Mouse (Mus musculus) testis, adult 2 months (tissue): ENCODE data around the gene Sgpp2. TPM values are rescaled to one million over a fixed set of nuclear protein-coding genes. Genes with fewer than 3 reads are reported as not detected.

Experiments
- H3K27ac ChIP-seq: fragments of 200-500 bp; 2 replicates; pipeline ENCODE4 v1.5.1; 2012; ENCODE audit warnings: low read depth, low read length; ENCODE audit not compliant: control insufficient read depth, insufficient read depth
- H3K27me3 ChIP-seq: fragments of 200-500 bp; 2 replicates; pipeline ENCODE4 v1.6.1; 2012; ENCODE audit warnings: mild to moderate bottlenecking, low read length, moderate library complexity; ENCODE audit not compliant: control insufficient read depth, insufficient read depth
- H3K36me3 ChIP-seq: fragments of 200-500 bp; 2 replicates; pipeline ENCODE4 v1.6.1; 2012; ENCODE audit warnings: mild to moderate bottlenecking, low read length; ENCODE audit not compliant: control insufficient read depth, insufficient read depth
- H3K4me1 ChIP-seq: fragments of 200-500 bp; 2 replicates; pipeline ENCODE4 v1.6.1; 2012; ENCODE audit warnings: low read length; ENCODE audit not compliant: control insufficient read depth, insufficient read depth
- H3K4me3 ChIP-seq: fragments of 200-500 bp; 2 replicates; pipeline ENCODE4 v1.5.1; 2012; ENCODE audit warnings: low read depth, mild to moderate bottlenecking, low read length, moderate library complexity, mixed read lengths; ENCODE audit not compliant: control insufficient read depth
- CTCF ChIP-seq: fragments of 200-500 bp; IDR thresholded peaks from 2 replicates; pipeline ENCODE4 v1.5.1; 2012; ENCODE audit warnings: low read depth, mild to moderate bottlenecking, inconsistent platforms, low read length, moderate library complexity; ENCODE audit not compliant: control insufficient read depth, insufficient read depth, insufficient replicate concordance
- POLR2A ChIP-seq: fragments of 200-500 bp; IDR thresholded peaks from 2 replicates; pipeline ENCODE4 v1.6.1; 2012; ENCODE audit warnings: low read depth, mild to moderate bottlenecking, inconsistent platforms, low read length, moderate library complexity; ENCODE audit not compliant: control insufficient read depth
- polyA plus RNA-seq: library from polyadenylated mRNA; depleted of rRNA; stranded (reverse); fragments of >200 nt; gene quantifications from 2 replicates; pipeline ENCODE4 v1.2.3, GENCODE M21; 2012

The Sgpp2 gene
- polyA plus RNA-seq, 1 experiment, result 8.7 TPM

GRCm38 (mm10) chr1:78409396-78409795, 99.3 kb downstream of the Sgpp2 start:
- Histone ChIP-seq H3K36me3 (no peaks in the 10 kb centered on the region), H3K27me3 (no peaks in the 10 kb centered on the region), H3K27ac (no peak overlapping the region), H3K4me3 (no peak overlapping the region), H3K4me1 (peaks cover 3% of the 10 kb centered on the region)
- TF ChIP-seq POLR2A (no peak), CTCF (no peak)

GRCm38 (mm10) chr1:78412668-78413067, 102.5 kb downstream of the Sgpp2 start:
- Histone ChIP-seq H3K27me3 (no peaks in the 10 kb centered on the region), H3K4me3 (no peak overlapping the region), H3K36me3 (no peaks in the 10 kb centered on the region), H3K27ac (no peak overlapping the region), H3K4me1 (peaks cover 3% of the 10 kb centered on the region)
- no peak for TF ChIP-seq POLR2A
- TF ChIP-seq CTCF, result no peak

GRCm38 (mm10) chr1:78414421-78414820, 104.3 kb downstream of the Sgpp2 start:
- H3K4me1 ChIP-seq, result peaks cover 3% of the 10 kb centered on the region
- no peak overlapping the region for H3K27ac ChIP-seq
- H3K27me3 ChIP-seq, result no peaks in the 10 kb centered on the region
- no peak overlapping the region for H3K4me3 ChIP-seq
- TF ChIP-seq POLR2A (no peak), CTCF (no peak)
- H3K36me3 ChIP-seq, result no peaks in the 10 kb centered on the region

GRCm38 (mm10) chr1:78417154-78417911, 107.2 kb downstream of the Sgpp2 start:
- TF ChIP-seq POLR2A (no peak), CTCF (no peak)
- no peak overlapping the region for H3K4me3 ChIP-seq
- peaks cover 2% of the 10 kb centered on the region for H3K4me1 ChIP-seq
- no peaks in the 10 kb centered on the region for H3K27me3 ChIP-seq
- H3K27ac ChIP-seq, result no peak overlapping the region
- H3K36me3 ChIP-seq, result no peaks in the 10 kb centered on the region

GRCm38 (mm10) chr1:78419593-78419992, 109.4 kb downstream of the Sgpp2 start:
- Histone ChIP-seq H3K4me1 (no peaks in the 10 kb centered on the region), H3K4me3 (no peak overlapping the region), H3K27me3 (no peaks in the 10 kb centered on the region), H3K36me3 (no peaks in the 10 kb centered on the region), H3K27ac (no peak overlapping the region)
- TF ChIP-seq POLR2A (no peak), CTCF (peak; percentile 49; the same call in 1 of the 2 replicates)

- no peaks in the 10 kb centered on the region for H3K27me3 ChIP-seq
Observed at GRCm38 (mm10) chr1:78420271-78420670, 110.1 kb downstream of the Sgpp2 start.

GRCm38 (mm10) chr1:78421749-78422148, 111.6 kb downstream of the Sgpp2 start:
- no peaks in the 10 kb centered on the region for H3K4me1 ChIP-seq
- no peak overlapping the region for H3K4me3 ChIP-seq
- TF ChIP-seq POLR2A, result no peak
- no peak for TF ChIP-seq CTCF
- no peaks in the 10 kb centered on the region for H3K36me3 ChIP-seq
- H3K27ac ChIP-seq, result no peak overlapping the region
- no peaks in the 10 kb centered on the region for H3K27me3 ChIP-seq

More at GRCm38 (mm10) chr1:78420271-78420670, 110.1 kb downstream of the Sgpp2 start:
- TF ChIP-seq POLR2A, result no peak
- no peak for TF ChIP-seq CTCF
- H3K4me1 ChIP-seq, result no peaks in the 10 kb centered on the region
- H3K36me3 ChIP-seq, result no peaks in the 10 kb centered on the region
- no peak overlapping the region for H3K4me3 ChIP-seq
- no peak overlapping the region for H3K27ac ChIP-seq
